Mouse (Mus musculus) forebrain, postnatal 0 days (tissue): ENCODE measurements around the gene Aldh1l1. TPM values are rescaled to one million over a fixed set of nuclear protein-coding genes. Genes with fewer than 3 reads are reported as not detected.

Experiments
- ATAC-seq: fragments of 200-750 bp; cut with Nextera tagmentation; 2 replicates; pipeline ENCODE4 v1.8.0; 2017; ENCODE audit warnings: mild to moderate bottlenecking, moderate library complexity
- DNase-seq: peaks from one replicate; pipeline ENCODE4 v3.0.0-alpha.2; 2015
- H3K27ac ChIP-seq: fragments of 300-500 bp; sonication (generic); 2 replicates; pipeline ENCODE4 v1.5.1; 2014; ENCODE audit warnings: low read depth, mild to moderate bottlenecking, antibody characterized with exemption, low read length, moderate library complexity, mixed read lengths
- H3K27me3 ChIP-seq: fragments of 300-500 bp; sonication (generic); 2 replicates; pipeline ENCODE4 v1.6.1; 2014; ENCODE audit warnings: mild to moderate bottlenecking, low read length, mixed read lengths; ENCODE audit not compliant: insufficient read depth
- H3K36me3 ChIP-seq: fragments of 300-500 bp; sonication (generic); 2 replicates; pipeline ENCODE4 v1.6.1; 2014; ENCODE audit warnings: mild to moderate bottlenecking, moderate library complexity; ENCODE audit not compliant: insufficient read depth
- H3K4me1 ChIP-seq: fragments of 300-500 bp; sonication (generic); 2 replicates; pipeline ENCODE4 v1.6.1; 2014; ENCODE audit warnings: antibody characterized with exemption; ENCODE audit not compliant: insufficient read depth
- H3K4me2 ChIP-seq: fragments of 300-500 bp; sonication (generic); 2 replicates; pipeline ENCODE4 v1.6.1; 2014; ENCODE audit warnings: low read depth, mild to moderate bottlenecking, moderate library complexity
- H3K4me3 ChIP-seq: fragments of 300-500 bp; sonication (generic); 2 replicates; pipeline ENCODE4 v1.5.1; 2014; ENCODE audit warnings: low read depth, low read length, mixed read lengths
- H3K9ac ChIP-seq: fragments of 300-500 bp; sonication (generic); 2 replicates; pipeline ENCODE4 v1.6.1; 2014; ENCODE audit warnings: mild to moderate bottlenecking
- H3K9me3 ChIP-seq: fragments of 300-500 bp; sonication (generic); 2 replicates; pipeline ENCODE4 v1.6.1; 2016; ENCODE audit warnings: low read length
- CTCF ChIP-seq: sonication (generic); IDR thresholded peaks from 2 replicates; pipeline ENCODE4 v1.5.1; 2016; ENCODE audit warnings: antibody characterized with exemption, control low read depth, low read depth
- WGBS: fragments of 180-500 bp; shearing (Covaris S2); extraction: QIAGEN DNeasy Blood & Tissue Kit; methylation state at CpG from one replicate; pipeline ENCODE4 v1.1.7; 2014; 5-methylcytosine and 5-hydroxymethylcytosine counted together
- polyA plus RNA-seq: library from polyadenylated mRNA; unstranded; fragments of >200 nt; fragmentation: Nextera tagmentation; extraction: Ambion mirVana; gene quantifications from 2 replicates; pipeline ENCODE4 v1.2.1, GENCODE M21; 2015
- total RNA-seq: library from RNA; depleted of rRNA; stranded (reverse); fragments of >200 nt; gene quantifications from 2 replicates; pipeline ENCODE4 v1.2.3, GENCODE M21; 2014

Aldh1l1 gene
- total and polyA plus RNA-seq, 2 experiments from 2014 or later = 67.8 to 71.3 TPM

- no peak for DNase-seq
- Histone ChIP-seq H3K27ac (no peak overlapping the region), H3K4me3 (no peak overlapping the region), H3K4me1 (no peaks in the 10 kb centered on the region), H3K9ac (no peak overlapping the region), H3K4me2 (no peak overlapping the region), H3K36me3 (no peaks in the 10 kb centered on the region), H3K27me3 (no peaks in the 10 kb centered on the region), H3K9me3 (no peaks in the 10 kb centered on the region)
- TF ChIP-seq CTCF = no peak
- ATAC-seq = no peak
- WGBS = 70% methylated on average over 3 of the region's 3 CpGs
Observed at GRCm38 (mm10) chr6:90546274-90546673, 60.0 kb downstream of the Aldh1l1 start.

- Histone ChIP-seq H3K9ac (no peak overlapping the region), H3K4me1 (no peaks in the 10 kb centered on the region), H3K4me3 (no peak overlapping the region), H3K36me3 (no peaks in the 10 kb centered on the region), H3K9me3 (no peaks in the 10 kb centered on the region), H3K4me2 (no peak overlapping the region), H3K27me3 (no peaks in the 10 kb centered on the region), H3K27ac (no peak overlapping the region)
- ATAC-seq = no peak
- no peak for DNase-seq
- TF ChIP-seq CTCF = no peak
- 82% methylated on average over 3 of the region's 3 CpGs for WGBS
Observed at GRCm38 (mm10) chr6:90547041-90547440, 60.8 kb downstream of the Aldh1l1 start.

- H3K4me2 ChIP-seq = peak overlapping the region; percentile 26
- ATAC-seq (peak; percentile 96), DNase-seq (peak; percentile 39)
- H3K27me3 ChIP-seq = no peaks in the 10 kb centered on the region
- 0 out of 2 replicates have a peak overlapping the region, but pooled peaks have one; percentile 11 for H3K4me3 ChIP-seq
- H3K27ac ChIP-seq = no peak overlapping the region
- TF ChIP-seq CTCF = no peak
- H3K9ac ChIP-seq = no peak overlapping the region
- H3K36me3 ChIP-seq = no peaks in the 10 kb centered on the region
- 14% methylated on average over 25 of the region's 25 CpGs for WGBS
- H3K9me3 ChIP-seq = no peaks in the 10 kb centered on the region
- H3K4me1 ChIP-seq = no peaks in the 10 kb centered on the region
Observed at GRCm38 (mm10) chr6:90550161-90550912, 64.1 kb downstream of the Aldh1l1 start.

- H3K27ac ChIP-seq = no peak overlapping the region
- no peak for ATAC-seq
Observed at GRCm38 (mm10) chr6:90551251-90551650, 65.0 kb downstream of the Aldh1l1 start.

GRCm38 (mm10) chr6:90553197-90553596, 67.0 kb downstream of the Aldh1l1 start:
- Histone ChIP-seq H3K27me3 (no peaks in the 10 kb centered on the region), H3K4me2 (no peak overlapping the region), H3K9me3 (no peaks in the 10 kb centered on the region), H3K4me1 (no peaks in the 10 kb centered on the region), H3K36me3 (no peaks in the 10 kb centered on the region), H3K4me3 (peak overlapping the region; percentile 5; the same call in 1 of the 2 replicates), H3K27ac (no peak overlapping the region), H3K9ac (no peak overlapping the region)
- ATAC-seq = no peak
- DNase-seq = no peak
- no peak for TF ChIP-seq CTCF

More at GRCm38 (mm10) chr6:90551251-90551650, 65.0 kb downstream of the Aldh1l1 start:
- Histone ChIP-seq H3K27me3 (no peaks in the 10 kb centered on the region), H3K4me1 (no peaks in the 10 kb centered on the region), H3K4me2 (peak overlapping the region; percentile 28), H3K9me3 (no peaks in the 10 kb centered on the region), H3K4me3 (peak overlapping the region; percentile 11; the same call in 1 of the 2 replicates), H3K9ac (no peak overlapping the region), H3K36me3 (no peaks in the 10 kb centered on the region)
- no peak for DNase-seq
- TF ChIP-seq CTCF = no peak

GRCm38 (mm10) chr6:90553682-90554081, 67.5 kb downstream of the Aldh1l1 start:
- TF ChIP-seq CTCF = no peak
- DNase-seq (no peak), ATAC-seq (no peak)
- no peak overlapping the region for H3K4me3 ChIP-seq
- H3K27ac ChIP-seq = no peak overlapping the region
- WGBS = 93% methylated on average over 5 of the region's 5 CpGs
- H3K36me3 ChIP-seq = no peaks in the 10 kb centered on the region
- no peak overlapping the region for H3K9ac ChIP-seq
- H3K9me3 ChIP-seq = no peaks in the 10 kb centered on the region
- no peaks in the 10 kb centered on the region for H3K4me1 ChIP-seq
- no peak overlapping the region for H3K4me2 ChIP-seq
- H3K27me3 ChIP-seq = no peaks in the 10 kb centered on the region

GRCm38 (mm10) chr6:90556534-90557058, 70.4 kb downstream of the Aldh1l1 start:
- H3K4me2 ChIP-seq = no peak overlapping the region
- H3K4me1 ChIP-seq = no peaks in the 10 kb centered on the region
- no peaks in the 10 kb centered on the region for H3K36me3 ChIP-seq
- TF ChIP-seq CTCF = no peak
- no peak overlapping the region for H3K9ac ChIP-seq
- 61% methylated on average over 2 of the region's 2 CpGs for WGBS
- DNase-seq = no peak
- no peak for ATAC-seq
- H3K27ac ChIP-seq = no peak overlapping the region
- no peaks in the 10 kb centered on the region for H3K9me3 ChIP-seq
- H3K4me3 ChIP-seq = no peak overlapping the region
- H3K27me3 ChIP-seq = no peaks in the 10 kb centered on the region
